Mouse (Mus musculus) ovary, postnatal 36 days (tissue): ENCODE data around the gene Cdk6.
"Not testable (repeated sequence)": the region's sequence is repeated elsewhere in the genome, so short reads cannot be mapped to it uniquely, and the experiment has no call there.

Experiments
- DNase-seq: peaks from one replicate; pipeline ENCODE4 v3.0.0; 2022; ENCODE audit warnings: low spot score, mixed read lengths

The Cdk6 gene

GRCm38 (mm10) chr5:3376167-3376566 is 34.9 kb downstream of the Cdk6 start:
- no peak for DNase-seq

GRCm38 (mm10) chr5:3379252-3379651 is 38.0 kb downstream of the Cdk6 start:
- no peak for DNase-seq

- DNase-seq, result no peak
These were observed 39.5 kb downstream of the Cdk6 start for GRCm38 (mm10) chr5:3380692-3381233.

- no peak for DNase-seq
These were observed 40.5 kb downstream of the Cdk6 start for GRCm38 (mm10) chr5:3381795-3382194.

GRCm38 (mm10) chr5:3382343-3383040 is 41.2 kb downstream of the Cdk6 start:
- no peak for DNase-seq

- DNase-seq, result no peak
These were observed 42.3 kb downstream of the Cdk6 start for GRCm38 (mm10) chr5:3383547-3383946.

GRCm38 (mm10) chr5:3385078-3385477 is 43.8 kb downstream of the Cdk6 start:
- DNase-seq, result no peak

GRCm38 (mm10) chr5:3386021-3386730 is 44.9 kb downstream of the Cdk6 start:
- no peak for DNase-seq

GRCm38 (mm10) chr5:3386731-3387087 is 45.4 kb downstream of the Cdk6 start:
- DNase-seq, result no peak

- no peak for DNase-seq
These were observed 45.9 kb downstream of the Cdk6 start for GRCm38 (mm10) chr5:3387138-3387537.

- DNase-seq, result no peak
These were observed 51.6 kb downstream of the Cdk6 start for GRCm38 (mm10) chr5:3392856-3393255.

- no peak for DNase-seq
These were observed 52.9 kb downstream of the Cdk6 start for GRCm38 (mm10) chr5:3394145-3394544.

GRCm38 (mm10) chr5:3395020-3395419 is 53.7 kb downstream of the Cdk6 start:
- DNase-seq, result no peak

GRCm38 (mm10) chr5:3396214-3396613 is 54.9 kb downstream of the Cdk6 start:
- no peak for DNase-seq

GRCm38 (mm10) chr5:3396910-3397575 is 55.8 kb downstream of the Cdk6 start:
- no peak for DNase-seq

GRCm38 (mm10) chr5:3399784-3400494 is 58.7 kb downstream of the Cdk6 start:
- DNase-seq, result no peak

GRCm38 (mm10) chr5:3405102-3405501 is 63.8 kb downstream of the Cdk6 start:
- no peak for DNase-seq

- no peak for DNase-seq
These were observed 64.2 kb downstream of the Cdk6 start for GRCm38 (mm10) chr5:3405503-3405902.

GRCm38 (mm10) chr5:3407926-3408325 is 66.6 kb downstream of the Cdk6 start:
- no peak for DNase-seq

- not testable (repeated sequence) for DNase-seq
These were observed 76.9 kb downstream of the Cdk6 start for GRCm38 (mm10) chr5:3418183-3418582.

- DNase-seq, result no peak
These were observed 79.0 kb downstream of the Cdk6 start for GRCm38 (mm10) chr5:3420094-3420831.

GRCm38 (mm10) chr5:3420832-3421228 is 79.5 kb downstream of the Cdk6 start:
- no peak for DNase-seq
